Mouse (Mus musculus): ENCODE measurements around the gene Cyp3a41b. TPM values are rescaled to one million over a fixed set of nuclear protein-coding genes. Genes with fewer than 3 reads are reported as not detected.

The Cyp3a41b gene
- polyA plus RNA-seq (2014; fragmentation: Illumina TruSeq; extraction: RNeasy Lipid Tissue Mini Kit (QIAGEN cat#74804); ENCODE audit: low read depth, low replicate concordance), result not detected

GRCm38 (mm10) chr5:145584630-145585029 is at the start of gene Cyp3a41b:
Gene Cyp3a41b (minus strand): TSS chr5:145584730.

Other genes with a start within 250 kb of the Cyp3a41b start
- gene Cyp3a57, start 239.5 kb downstream of the Cyp3a41b start, polyA plus RNA-seq (2014; fragmentation: Illumina TruSeq; extraction: RNeasy Lipid Tissue Mini Kit (QIAGEN cat#74804); ENCODE audit: low read depth, low replicate concordance), result not detected
- gene Cyp3a16, start 115.0 kb downstream of the Cyp3a41b start, polyA plus RNA-seq (2014; fragmentation: Illumina TruSeq; extraction: RNeasy Lipid Tissue Mini Kit (QIAGEN cat#74804); ENCODE audit: low read depth, low replicate concordance), result 0.58 TPM
- not detected for gene Cyp3a41a, start 135.4 kb upstream of the Cyp3a41b start, polyA plus RNA-seq (2014; fragmentation: Illumina TruSeq; extraction: RNeasy Lipid Tissue Mini Kit (QIAGEN cat#74804); ENCODE audit: low read depth, low replicate concordance)
- gene Cyp3a44, start 221.1 kb upstream of the Cyp3a41b start, polyA plus RNA-seq (2014; fragmentation: Illumina TruSeq; extraction: RNeasy Lipid Tissue Mini Kit (QIAGEN cat#74804); ENCODE audit: low read depth, low replicate concordance), result not detected